Mouse (Mus musculus): Measurements from ENCODE around the gene Cd28.

DNA sequence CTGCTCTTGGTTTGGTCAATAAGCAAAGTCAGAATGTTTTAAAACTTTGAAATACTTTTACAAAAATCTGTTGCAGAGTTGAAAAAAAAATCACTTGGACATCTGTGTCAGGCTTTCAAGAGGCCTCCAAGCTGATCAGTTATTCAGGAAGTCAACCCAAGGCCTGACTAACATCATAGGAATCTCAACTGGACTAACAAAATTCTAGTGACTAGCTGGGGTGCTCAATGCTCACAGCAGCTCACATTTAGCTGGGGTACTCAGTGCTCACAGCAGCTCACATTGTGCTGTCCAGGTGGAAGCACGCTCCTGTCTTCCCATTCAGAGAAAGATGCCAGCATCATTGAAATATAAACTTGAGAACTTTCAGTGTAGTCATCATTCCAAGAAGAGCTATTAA is 45.9 kb downstream of the Cd28 start:
- TF ChIP-seq CTCF (IDR thresholded peaks at IDR 0.05): no peak
- TF ChIP-seq POLR2A (IDR thresholded peaks at IDR 0.05; ENCODE audit: insufficient read depth, low read depth, low read length): no peak
- TF ChIP-seq EP300 (IDR thresholded peaks at IDR 0.05; ENCODE audit: insufficient read depth, low read depth, low read length): no peak
